Mouse (Mus musculus): ENCODE measurements around the gene Srgap3.

DNA sequence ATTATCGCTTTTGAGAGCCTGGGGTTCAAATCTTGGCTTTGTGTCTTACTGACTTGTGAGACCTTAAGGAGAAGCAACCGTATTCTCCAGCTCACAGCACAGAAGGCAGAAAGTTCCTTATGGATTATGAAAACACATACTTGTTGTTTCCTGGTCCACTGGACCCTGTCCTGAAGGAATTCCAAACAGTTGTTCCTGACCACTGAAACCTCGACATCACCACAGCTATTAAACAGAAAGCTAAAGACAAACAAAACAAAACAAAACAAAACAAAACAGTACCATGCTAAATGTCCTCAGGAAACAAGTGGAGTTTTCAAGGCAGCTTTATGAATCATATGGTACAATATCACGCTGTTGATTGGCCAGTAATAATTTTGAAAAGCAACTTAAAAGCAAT is 48.6 kb downstream of the Srgap3 start:
- TF ChIP-seq ZC3H11A (IDR thresholded peaks at IDR 0.05; ENCODE audit: borderline replicate concordance, low read depth, low read length) (no peak), CHD2 (IDR thresholded peaks at IDR 0.05; ENCODE audit: low read depth, low read length) (no peak)
